Mouse (Mus musculus): ENCODE results near the gene Pigg.

DNA sequence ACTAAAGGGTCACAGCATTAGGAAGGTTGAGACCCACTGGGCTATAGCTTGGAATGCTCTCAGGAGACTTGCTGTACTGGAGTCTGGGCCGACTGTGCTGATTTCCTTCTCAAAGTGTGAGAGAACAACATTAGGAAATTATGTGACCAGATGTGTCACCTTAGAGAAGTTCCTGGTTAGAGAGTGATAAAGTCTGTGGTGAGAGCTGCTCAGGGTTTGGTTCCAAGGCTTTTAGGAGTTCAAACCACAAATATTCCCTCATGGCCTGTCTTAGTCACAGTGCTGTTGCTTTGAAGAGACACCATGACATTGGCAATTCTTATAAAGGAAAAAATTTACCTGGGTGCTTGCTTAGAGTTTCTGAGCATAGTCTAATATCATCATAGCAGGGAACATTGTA is 63.6 kb downstream of the Pigg start:
- TF ChIP-seq POLR2A (IDR thresholded peaks at IDR 0.05; ENCODE audit: borderline replicate concordance, insufficient read depth, low read length) (no peak), CTCF (IDR thresholded peaks at IDR 0.05; ENCODE audit: borderline replicate concordance, insufficient read depth, low read depth, low read length) (no peak)

All from cerebellum, adult 2 months (tissue).